Mouse (Mus musculus) lung, adult 2 months (tissue): ENCODE data around the gene Dcaf15. TPM values are rescaled to one million over a fixed set of nuclear protein-coding genes. Genes with fewer than 3 reads are reported as not detected.

ENCODE experiments used
- DNase-seq: peaks from one replicate; pipeline ENCODE4 v3.0.0; 2022
- H3K4me1 ChIP-seq: fragments of 200-500 bp; 2 replicates; pipeline ENCODE4 v1.6.1; 2011; ENCODE audit warnings: low read length; ENCODE audit not compliant: control insufficient read depth, insufficient read depth
- H3K4me3 ChIP-seq: fragments of 200-500 bp; replicated peaks from 2 replicates; pipeline ENCODE3; 2011; ENCODE audit warnings: low read depth, mild to moderate bottlenecking, control low read depth, low read length; ENCODE audit errors: extremely low read depth
- CTCF ChIP-seq: fragments of 200-500 bp; IDR thresholded peaks from 2 replicates; pipeline ENCODE4 v1.5.1; 2011; ENCODE audit warnings: mild to moderate bottlenecking, low read length, control low read depth; ENCODE audit not compliant: insufficient read depth
- POLR2A ChIP-seq: fragments of 200-500 bp; IDR thresholded peaks from 2 replicates; pipeline ENCODE4 v1.6.1; 2011; ENCODE audit warnings: low read depth, mild to moderate bottlenecking, control low read depth, low read length, borderline replicate concordance; ENCODE audit errors: extremely low read depth
- WGBS: fragments of 180-500 bp; shearing (Covaris S2); methylation state at CpG from one replicate; pipeline ENCODE4 v1.1.7; 2018; 5-methylcytosine and 5-hydroxymethylcytosine counted together
- polyA plus RNA-seq: library from polyadenylated mRNA; depleted of rRNA; stranded (reverse); fragments of >200 nt; gene quantifications from 2 replicates; pipeline ENCODE4 v1.2.3, GENCODE M21; 2012; rRNA removed

Dcaf15 gene
- polyA plus RNA-seq, 1 experiment: 42.5 TPM

GRCm38 (mm10) chr8:84063861-84064610 lies 40.5 kb downstream of the Dcaf15 start:
- DNase-seq: no peak
- WGBS: 44% methylated on average over 8 of the region's 8 CpGs
- no peak for TF ChIP-seq CTCF
- no peak for TF ChIP-seq POLR2A
- H3K4me1 ChIP-seq: peaks cover 4% of the 10 kb centered on the region; the same call in 1 of the 2 replicates
- no peak overlapping the region for H3K4me3 ChIP-seq

DNA sequence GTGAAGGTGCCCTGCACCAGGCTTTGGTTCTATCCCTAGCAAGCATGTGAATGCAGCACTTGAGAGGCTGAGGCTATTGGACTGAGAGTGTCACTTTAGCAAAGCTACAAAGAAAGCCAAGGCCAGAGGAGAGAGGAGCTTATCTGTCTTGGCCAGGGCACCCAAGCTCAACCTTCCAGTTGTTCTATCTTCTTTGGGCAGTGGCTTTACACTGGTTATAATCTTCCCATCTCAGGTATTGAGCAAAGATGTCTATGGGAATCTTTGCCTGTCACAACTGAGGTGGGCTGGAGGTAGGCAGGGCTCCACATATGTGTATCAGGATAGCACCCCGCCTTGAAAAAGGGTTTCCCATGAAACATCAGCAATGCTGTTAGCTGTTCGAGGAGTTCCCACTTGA lies 44.3 kb downstream of the Dcaf15 start:
- DNase-seq: no peak
- WGBS: 79% methylated on average over 2 of the region's 2 CpGs
- H3K4me1 ChIP-seq: no peaks in the 10 kb centered on the region
- TF ChIP-seq POLR2A: no peak
- TF ChIP-seq CTCF: no peak
- no peak overlapping the region for H3K4me3 ChIP-seq

DNA sequence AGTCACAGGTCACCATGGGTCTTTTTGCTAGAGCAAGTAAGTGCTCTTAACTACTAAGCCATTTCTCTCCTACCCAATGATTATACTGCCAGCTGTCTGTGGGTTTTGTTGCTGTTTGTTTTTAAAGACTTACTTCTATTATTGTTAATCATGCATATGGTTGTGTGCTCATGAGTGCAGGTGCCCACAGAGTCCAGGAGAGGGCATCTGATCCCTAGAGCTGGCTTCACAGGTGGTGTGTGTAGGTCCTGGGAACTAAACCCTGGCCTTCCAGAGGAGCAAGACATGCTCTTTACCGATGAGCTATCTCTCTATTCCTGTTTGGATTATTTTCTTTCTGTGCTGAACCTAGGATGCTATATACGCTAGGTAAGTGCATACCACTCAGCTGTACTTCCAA lies 45.3 kb downstream of the Dcaf15 start:
- TF ChIP-seq CTCF: no peak
- TF ChIP-seq POLR2A: no peak
- Histone ChIP-seq H3K4me1 (no peaks in the 10 kb centered on the region), H3K4me3 (no peak overlapping the region)
- 90% methylated on average over 2 of the region's 2 CpGs for WGBS
- DNase-seq: no peak

DNA sequence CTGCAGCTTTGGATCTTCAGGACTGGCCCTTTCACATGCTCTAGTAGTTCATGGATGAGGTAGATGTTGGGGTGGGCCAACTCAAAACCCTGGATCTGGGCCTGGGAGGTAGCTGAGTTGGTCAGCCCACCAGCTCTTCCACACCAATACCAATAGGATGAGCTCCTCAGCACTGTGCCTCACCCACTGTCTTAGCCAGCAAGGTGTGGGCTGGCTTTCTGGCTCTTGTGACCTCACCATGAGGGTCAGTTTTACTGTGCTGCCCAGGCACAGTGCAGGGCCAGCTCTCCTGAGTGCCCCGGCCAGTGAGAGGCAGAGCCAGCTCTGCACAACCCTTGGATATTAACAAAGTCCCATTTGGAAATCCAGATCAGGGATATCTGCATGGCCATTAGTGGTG lies 46.7 kb downstream of the Dcaf15 start:
- Histone ChIP-seq H3K4me3 (no peak overlapping the region), H3K4me1 (no peaks in the 10 kb centered on the region)
- no peak for DNase-seq
- WGBS: 97% methylated on average over 1 of the region's 1 CpGs
- TF ChIP-seq CTCF (no peak), POLR2A (no peak)

GRCm38 (mm10) chr8:84053229-84053628 lies 51.3 kb downstream of the Dcaf15 start:
- DNase-seq: no peak

GRCm38 (mm10) chr8:84052746-84053145 lies 51.8 kb downstream of the Dcaf15 start:
- 19% methylated on average over 3 of the region's 3 CpGs for WGBS
- no peak for TF ChIP-seq CTCF
- no peak for TF ChIP-seq POLR2A
- DNase-seq: no peak
- Histone ChIP-seq H3K4me3 (no peak overlapping the region), H3K4me1 (no peaks in the 10 kb centered on the region)

More at GRCm38 (mm10) chr8:84053229-84053628, 51.3 kb downstream of the Dcaf15 start:
- 85% methylated on average over 5 of the region's 5 CpGs for WGBS
- no peaks in the 10 kb centered on the region for H3K4me1 ChIP-seq
- TF ChIP-seq CTCF: no peak
- TF ChIP-seq POLR2A: no peak
- no peak overlapping the region for H3K4me3 ChIP-seq

DNA sequence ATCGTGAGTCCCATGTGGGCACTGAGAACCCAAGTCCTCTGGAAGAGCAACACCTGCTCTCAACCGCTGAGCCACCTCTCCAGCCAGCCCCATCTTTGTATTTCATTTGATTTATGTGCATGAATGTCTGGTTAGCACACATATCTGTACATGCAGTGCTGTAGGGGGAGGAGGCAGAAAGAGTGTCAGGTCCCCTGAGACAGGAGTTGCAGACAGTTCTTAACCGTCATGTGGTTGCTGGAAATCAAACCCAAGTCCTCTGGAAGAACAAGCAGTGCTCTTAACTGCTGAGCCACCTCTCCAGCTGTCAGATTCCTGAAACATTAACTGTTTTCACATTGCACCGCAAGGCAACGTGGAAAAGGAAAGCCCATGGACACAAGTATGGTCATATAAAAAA lies 56.4 kb downstream of the Dcaf15 start:
- 62% methylated on average over 5 of the region's 5 CpGs for WGBS
- no peak for DNase-seq
- TF ChIP-seq CTCF (no peak), POLR2A (no peak)
- Histone ChIP-seq H3K4me1 (no peaks in the 10 kb centered on the region), H3K4me3 (no peak overlapping the region)

Other genes with a start within 250 kb of the Dcaf15 start
- 81.1 and 86.4 TPM in 2 replicates for gene Adgrl1, start 204.7 kb downstream of the Dcaf15 start, polyA plus RNA-seq
- 1.7 and 2.0 TPM in 2 replicates for gene Gm10644, start 149.6 kb downstream of the Dcaf15 start, polyA plus RNA-seq
- 7.5 and 7.9 TPM in 2 replicates for gene Asf1b, start 149.3 kb downstream of the Dcaf15 start, polyA plus RNA-seq
- gene Prkaca, start 131.8 kb downstream of the Dcaf15 start, polyA plus RNA-seq: 57.0 and 79.9 TPM in 2 replicates
- gene Samd1, start 107.1 kb downstream of the Dcaf15 start, polyA plus RNA-seq: 37.0 and 37.9 TPM in 2 replicates
- 0.35 and 0.36 TPM in 2 replicates for gene 1700067K01Rik, start 103.3 kb downstream of the Dcaf15 start, polyA plus RNA-seq
- 29.5 and 57.0 TPM in 2 replicates for gene 2210011C24Rik, start 92.6 kb downstream of the Dcaf15 start, polyA plus RNA-seq
- 0.42 and 0.89 TPM in 2 replicates for gene Palm3, start 83.3 kb downstream of the Dcaf15 start, polyA plus RNA-seq
- 7.5 and 8.4 TPM in 2 replicates for gene Il27ra, start 62.2 kb downstream of the Dcaf15 start, polyA plus RNA-seq
- gene Rln3, start 59.8 kb downstream of the Dcaf15 start, polyA plus RNA-seq: 0.22 and 0.71 TPM in 2 replicates
- 0.71 and 1.0 TPM in 2 replicates for gene Gm10643, start 39.6 kb downstream of the Dcaf15 start, polyA plus RNA-seq
- gene Rfx1, start 37.9 kb downstream of the Dcaf15 start, polyA plus RNA-seq: 29.8 and 30.7 TPM in 2 replicates
- 1.8 and 2.4 TPM in 2 replicates for gene Podnl1, start 21.2 kb upstream of the Dcaf15 start, polyA plus RNA-seq
- 25.9 and 27.7 TPM in 2 replicates for gene Cc2d1a, start 43.2 kb upstream of the Dcaf15 start, polyA plus RNA-seq
- 1.0 and 1.1 TPM in 2 replicates for gene 4930432K21Rik, start 43.3 kb upstream of the Dcaf15 start, polyA plus RNA-seq
- 0.18 and 0.54 TPM in 2 replicates for gene Nanos3, start 80.4 kb upstream of the Dcaf15 start, polyA plus RNA-seq
- 21.2 and 24.0 TPM in 2 replicates for gene Zswim4, start 132.3 kb upstream of the Dcaf15 start, polyA plus RNA-seq
- 116 and 149 TPM in 2 replicates for gene D8Ertd738e, start 145.0 kb upstream of the Dcaf15 start, polyA plus RNA-seq
- 66.2 and 78.8 TPM in 2 replicates for gene Mri1, start 152.6 kb upstream of the Dcaf15 start, polyA plus RNA-seq
- gene Ccdc130, start 165.6 kb upstream of the Dcaf15 start, polyA plus RNA-seq: 37.6 and 63.7 TPM in 2 replicates